Mouse (Mus musculus) C2C12 (cell line): ENCODE measurements around the gene Camta1. TPM values are rescaled to one million over a fixed set of nuclear protein-coding genes. Genes with fewer than 3 reads are reported as not detected.

ENCODE experiments used
- H3K27me3 ChIP-seq: one replicate; pipeline ENCODE4 v1.6.1; 2011; ENCODE audit not compliant: control insufficient read depth, insufficient read depth, insufficient read length
- H3K36me3 ChIP-seq: one replicate; pipeline ENCODE4 v1.6.1; 2011; ENCODE audit not compliant: control insufficient read depth, insufficient read depth
- H3K4me3 ChIP-seq: one replicate; pipeline ENCODE4 v1.5.1; 2011; ENCODE audit warnings: mild to moderate bottlenecking, control low read depth; ENCODE audit not compliant: poor library complexity, insufficient read depth, severe bottlenecking
- H3K79me2 ChIP-seq: one replicate; pipeline ENCODE4 v1.6.1; 2011; ENCODE audit not compliant: control insufficient read depth, insufficient read depth
- H3K79me3 ChIP-seq: one replicate; pipeline ENCODE4 v1.6.1; 2011; ENCODE audit warnings: low read depth, control low read depth
- H3ac ChIP-seq: one replicate; pipeline ENCODE3; 2011; ENCODE audit warnings: low read depth; ENCODE audit not compliant: control insufficient read depth, insufficient read length
- CEBPB ChIP-seq: IDR thresholded peaks from one replicate; pipeline ENCODE4 v1.6.1; 2011; ENCODE audit warnings: low read depth, mild to moderate bottlenecking, control low read depth, moderate library complexity
- CTCF ChIP-seq: IDR thresholded peaks from one replicate; pipeline ENCODE4 v1.5.1; 2011; ENCODE audit not compliant: control insufficient read depth, insufficient read depth, insufficient read length
- FOSL1 ChIP-seq: IDR thresholded peaks from one replicate; pipeline ENCODE4 v1.8.0; 2011; ENCODE audit warnings: mild to moderate bottlenecking, low read length; ENCODE audit not compliant: poor library complexity, insufficient read depth, severe bottlenecking
- MAX ChIP-seq: IDR thresholded peaks from one replicate; pipeline ENCODE4 v1.6.1; 2011; ENCODE audit warnings: mild to moderate bottlenecking, control low read depth
- MYOD1 ChIP-seq: IDR thresholded peaks from one replicate; pipeline ENCODE4 v1.6.1; 2011; ENCODE audit warnings: low read depth; ENCODE audit not compliant: control insufficient read depth, insufficient read length
- MYOG ChIP-seq: IDR thresholded peaks from one replicate; pipeline ENCODE4 v1.6.1; 2011; ENCODE audit not compliant: control insufficient read depth, insufficient read length; ENCODE audit errors: extremely low read depth
- USF1 ChIP-seq: IDR thresholded peaks from one replicate; pipeline ENCODE4 v1.6.1; 2011; ENCODE audit warnings: low read depth, mild to moderate bottlenecking, control low read depth, moderate library complexity
- polyA plus RNA-seq: library from polyadenylated mRNA; unstranded; fragments of >200 nt; fragmentation: generic; extraction: Trizol; gene quantifications from one replicate; pipeline ENCODE4 v1.2.1, GENCODE M21; 2012; ENCODE audit warnings: missing spikeins

Camta1 gene
- polyA plus RNA-seq, 1 experiment: 21.7 TPM

GRCm38 (mm10) chr4:151046524-151046923 is 815.2 kb downstream of the Camta1 start:
- Histone ChIP-seq H3K79me2 (peaks cover 11% of the 10 kb centered on the region), H3K79me3 (no peaks in the 10 kb centered on the region), H3K27me3 (no peaks in the 10 kb centered on the region), H3K4me3 (no peak overlapping the region), H3K36me3 (peaks cover 42% of the 10 kb centered on the region), H3ac (no peak overlapping the region)
- no peak for TF ChIP-seq FOSL1
- no peak for TF ChIP-seq CEBPB
- no peak for TF ChIP-seq MYOG
- TF ChIP-seq CTCF: no peak
- TF ChIP-seq USF1: no peak
- TF ChIP-seq MYOD1: no peak
- no peak for TF ChIP-seq MAX

GRCm38 (mm10) chr4:151044944-151045570 is 816.6 kb downstream of the Camta1 start:
- Histone ChIP-seq H3K36me3 (peaks cover 34% of the 10 kb centered on the region), H3K27me3 (no peaks in the 10 kb centered on the region), H3K79me2 (no peaks in the 10 kb centered on the region), H3K4me3 (peak overlapping the region; percentile 32), H3ac (no peak overlapping the region), H3K79me3 (no peaks in the 10 kb centered on the region)
- TF ChIP-seq CTCF (no peak), FOSL1 (no peak), CEBPB (no peak), MAX (no peak), MYOG (no peak), USF1 (no peak), MYOD1 (no peak)

- Histone ChIP-seq H3ac (peak within 1 kb of the TSS; percentile 81), H3K27me3 (no peaks in the 10 kb centered on the region), H3K4me3 (peak within 1 kb of the TSS; percentile 41), H3K79me2 (no peaks in the 10 kb centered on the region), H3K36me3 (peaks cover 26% of the 10 kb centered on the region), H3K79me3 (no peaks in the 10 kb centered on the region)
- no peak for TF ChIP-seq USF1
- TF ChIP-seq MAX: peak; percentile 59
Observed at GRCm38 (mm10) chr4:151044037-151044943, 817.4 kb downstream of the Camta1 start, which contains the start of gene Per3. Gene Per3 (minus strand): TSS chr4:151044665.

GRCm38 (mm10) chr4:151043281-151043680 is 818.4 kb downstream of the Camta1 start:
- Histone ChIP-seq H3K36me3 (peaks cover 16% of the 10 kb centered on the region), H3K79me3 (no peaks in the 10 kb centered on the region), H3K4me3 (no peak overlapping the region), H3K27me3 (no peaks in the 10 kb centered on the region), H3ac (no peak overlapping the region), H3K79me2 (no peaks in the 10 kb centered on the region)
- TF ChIP-seq MAX (no peak), CEBPB (no peak), MYOG (no peak)

- peaks cover 2% of the 10 kb centered on the region for H3K36me3 ChIP-seq
- no peak overlapping the region for H3K4me3 ChIP-seq
- TF ChIP-seq USF1 (no peak), CTCF (no peak), MYOD1 (no peak), MAX (no peak), CEBPB (no peak), MYOG (no peak), FOSL1 (no peak)
- H3K79me3 ChIP-seq: no peaks in the 10 kb centered on the region
- no peaks in the 10 kb centered on the region for H3K27me3 ChIP-seq
- H3ac ChIP-seq: no peak overlapping the region
- H3K79me2 ChIP-seq: no peaks in the 10 kb centered on the region
Observed at GRCm38 (mm10) chr4:151041506-151041905, 820.2 kb downstream of the Camta1 start.

- Histone ChIP-seq H3K27me3 (no peaks in the 10 kb centered on the region), H3ac (no peak overlapping the region), H3K79me3 (no peaks in the 10 kb centered on the region), H3K79me2 (no peaks in the 10 kb centered on the region), H3K36me3 (no peaks in the 10 kb centered on the region), H3K4me3 (no peak overlapping the region)
- TF ChIP-seq MAX (no peak), CTCF (no peak), USF1 (no peak), CEBPB (no peak), FOSL1 (no peak), MYOG (no peak), MYOD1 (no peak)
Observed at GRCm38 (mm10) chr4:151037800-151038199, 823.9 kb downstream of the Camta1 start.
